Mouse (Mus musculus) liver, adult 2 months (tissue): ENCODE data around the gene Acrv1.

Experiments used
- CTCF ChIP-seq: fragments of 200-500 bp; IDR thresholded peaks from 2 replicates; pipeline ENCODE4 v1.5.1; 2011; ENCODE audit warnings: low read depth, low read length, control low read depth
- POLR2A ChIP-seq: fragments of 200-500 bp; IDR thresholded peaks from 2 replicates; pipeline ENCODE4 v1.6.1; 2011; ENCODE audit warnings: low read length, control low read depth; ENCODE audit not compliant: insufficient read depth; ENCODE audit errors: extremely low read depth

DNA sequence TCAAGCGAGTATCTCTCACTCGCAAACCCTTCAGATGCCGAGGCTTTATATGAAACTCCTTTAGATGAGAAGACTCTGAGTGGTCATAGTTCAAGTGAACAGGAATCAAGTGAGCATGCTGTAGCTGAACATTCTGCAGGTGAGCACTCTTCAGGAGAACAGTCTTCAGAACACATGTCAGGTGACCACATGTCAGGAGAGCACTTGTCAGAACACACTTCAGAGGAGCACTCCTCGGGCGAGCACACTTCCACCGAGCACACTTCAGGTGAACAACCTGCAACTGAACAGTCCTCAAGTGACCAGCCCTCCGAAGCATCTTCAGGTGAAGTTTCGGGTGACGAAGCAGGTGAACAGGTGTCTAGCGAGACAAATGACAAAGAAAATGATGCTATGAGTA is 1.3 kb downstream of the Acrv1 start:
- no peak for TF ChIP-seq CTCF
- TF ChIP-seq POLR2A = no peak
